In genomic region chr6:37051150-37051549, GRCm38 (mm10) we compare ENCODE assay signal across 19 mouse cellular contexts.
DNase-seq lines count a peak whose midpoint lies in the region; ATAC-seq and TF ChIP-seq lines count a peak whose summit lies in the region.
"Had no signal": no experiment of that assay in that cellular context is flagged by ENCODE, and none has a peak within 500 bp of the region (broad histone marks: within the 10 kb centered on the region; RNA-seq: fewer than 3 reads in every experiment).

No protein-coding gene starts in this region.

- peaks cover 10% of the 10 kb centered on the region; the same call in 1 of the 2 replicates for H3K79me2 ChIP-seq in CH12.LX (replicated peaks; ENCODE audit: control insufficient read depth, extremely low read depth, insufficient read depth, poor library complexity, severe bottlenecking)

- no peak for TF ChIP-seq POLR2A in CH12.LX (IDR thresholded peaks at IDR 0.05; ENCODE audit: low read depth, low read length)

- H3K9me3 ChIP-seq in CH12.LX (replicated peaks; ENCODE audit: low read length), result no peaks in the 10 kb centered on the region
- no peaks in the 10 kb centered on the region for H3K9me3 ChIP-seq in hindbrain, embryonic 11.5 days (ENCODE audit: control insufficient read depth, low read length)
- H3K9me3 ChIP-seq: G1E had no signal

- peaks cover 12 to 69% of the 10 kb centered on the region in 2 experiments for H3K4me1 ChIP-seq in CH12.LX (ENCODE audit: control insufficient read depth in 1 of 2, insufficient read depth in 2 of 2)
- H3K4me1 ChIP-seq in hindbrain, embryonic 11.5 days (replicated peaks; ENCODE audit: control insufficient read depth, insufficient read depth, low read length), result no peaks in the 10 kb centered on the region

- H3K36me3 ChIP-seq in CH12.LX (replicated peaks in 1 of 2; ENCODE audit: control insufficient read depth in 1 of 2, insufficient read depth in 1 of 2, low read length in 1 of 2), result peaks cover 0 to 12% of the 10 kb centered on the region in 2 experiments
- no peaks in the 10 kb centered on the region for H3K36me3 ChIP-seq in hindbrain, embryonic 11.5 days (ENCODE audit: control insufficient read depth, insufficient read depth, low read length)
- H3K36me3 ChIP-seq: G1E had no signal

- no peak for DNase-seq in CH12.LX (ENCODE audit: extremely low read depth)
- DNase-seq in adrenal gland, postnatal 36 days, result no peak
- DNase-seq in hindbrain, embryonic 11.5 days (ENCODE audit: low spot score), result no peak
- DNase-seq: adrenal gland, adult 2 months; adrenal gland, adult 8-10 months; adrenal gland, postnatal 10 days; adrenal gland, postnatal 14 days; adrenal gland, postnatal 25 days; B cell, adult 2 months; cerebellum, adult 11 months; cerebellum, adult 11-12 months; cerebellum, adult 18-20 months; cerebellum, adult 2 months; cerebellum, adult 8-10 months had no signal

- no peaks in the 10 kb centered on the region for H3K27me3 ChIP-seq in CH12.LX (replicated peaks)
- H3K27me3 ChIP-seq in hindbrain, embryonic 11.5 days (ENCODE audit: control insufficient read depth, insufficient read depth, low read length), result no peaks in the 10 kb centered on the region

- 98% methylated on average over 1 of the region's 1 CpGs for WGBS in hindbrain, embryonic 11.5 days

- TF ChIP-seq CTCF in CH12.LX (conservative IDR thresholded peaks at IDR 0.05 in 1 of 2, IDR thresholded peaks at IDR 0.05 in 1 of 2; ENCODE audit: low read depth in 2 of 2, low read length in 2 of 2), result no peak

- in situ Hi-C loops in CH12.LX (cut with MboI; ENCODE audit: low pct_ligation_motif_present, low pct_unique_long_range_greater_than_20kb, low sequenced_read_pairs), result loop anchor here (10.0 kb wide), 1 partner anchor 394 kb away; the partner anchor contains the start of gene Creb3l2

- H3K4me3 ChIP-seq in CH12.LX (replicated peaks in 1 of 3; ENCODE audit: low read depth in 2 of 3, low read length in 2 of 3, poor library complexity in 1 of 3), result no peak overlapping the region
- H3K4me3 ChIP-seq in hindbrain, embryonic 11.5 days (ENCODE audit: low read depth, low read length), result no peak overlapping the region

- H3K4me2 ChIP-seq in CH12.LX (ENCODE audit: insufficient read depth, low read depth, poor library complexity, severe bottlenecking), result no peak overlapping the region
- no peak overlapping the region for H3K4me2 ChIP-seq in hindbrain, embryonic 11.5 days (replicated peaks; ENCODE audit: low read depth, low read length)

- no peak for TF ChIP-seq RAD21 in CH12.LX (IDR thresholded peaks at IDR 0.05; ENCODE audit: low read depth, low read length)

- peak; percentile 53 for ATAC-seq in common myeloid progenitor, adult 5-6 weeks (replicated peaks; ENCODE audit: low read depth, poor library complexity, severe bottlenecking)
- no peak for ATAC-seq in hindbrain, embryonic 11.5 days (ENCODE audit: low FRiP score)
- ATAC-seq: activated CD4-positive, CD25-positive, alpha-beta regulatory T cell, adult 4 months; CD4-positive, CD25-positive, alpha-beta regulatory T cell, adult 4 months; Patski had no signal

- no peak overlapping the region; the same call in 1 of the 2 replicates for H3K9ac ChIP-seq in CH12.LX (ENCODE audit: insufficient read depth, low read depth)
- no peak overlapping the region for H3K9ac ChIP-seq in hindbrain, embryonic 11.5 days (ENCODE audit: low read depth, low read length)

- no peak for TF ChIP-seq EP300 in CH12.LX (IDR thresholded peaks at IDR 0.05; ENCODE audit: low read length)

- dilution Hi-C loops in CH12.LX (cut with MboI; ENCODE audit: extremely low pct_ligation_motif_present, extremely low pct_unique_long_range_greater_than_20kb, low sequenced_read_pairs), result no loop called here

- H3K27ac ChIP-seq in CH12.LX (ENCODE audit: insufficient read depth, low read depth), result no peak overlapping the region; the same call in 1 of the 2 replicates
- H3K27ac ChIP-seq in hindbrain, embryonic 11.5 days (ENCODE audit: low read depth, low read length), result no peak overlapping the region

TF ChIP-seq in CH12.LX, 34 proteins besides CTCF, POLR2A, EP300 and RAD21:
- no peak for TF ChIP-seq NELFE (IDR thresholded peaks at IDR 0.05; ENCODE audit: low read depth, low read length)
- peak; percentile 74; the same call in 1 of the 2 replicates for TF ChIP-seq MEF2A (IDR thresholded peaks at IDR 0.05; ENCODE audit: borderline replicate concordance, low read depth, low read length)
- TF ChIP-seq ZKSCAN1 (IDR thresholded peaks at IDR 0.05; ENCODE audit: borderline replicate concordance, low read depth, low read length), result no peak
- no peak for TF ChIP-seq ETS1 (conservative IDR thresholded peaks at IDR 0.05; ENCODE audit: low read depth, low read length)
- TF ChIP-seq KAT2A (IDR thresholded peaks at IDR 0.05; ENCODE audit: insufficient replicate concordance, low read length), result no peak
- TF ChIP-seq BHLHE40 (IDR thresholded peaks at IDR 0.05; ENCODE audit: low read depth, low read length), result no peak
- TF ChIP-seq MAZ (IDR thresholded peaks at IDR 0.05; ENCODE audit: low read depth, low read length), result no peak
TF ChIP-seq in CH12.LX: peak in this region for 1.
